Mouse (Mus musculus) erythroblast, adult 5-6 weeks (primary cell): Measurements from ENCODE around the gene Nat8l. TPM values are rescaled to one million over a fixed set of nuclear protein-coding genes. Genes with fewer than 3 reads are reported as not detected.

Experiments used
- ATAC-seq: replicated peaks from 2 replicates; pipeline ENCODE4 v1.8.0; 2016; ENCODE audit warnings: moderate number of reproducible peaks, mild to moderate bottlenecking, moderate TSS enrichment, inconsistent platforms; ENCODE audit not compliant: poor library complexity, low FRiP score, severe bottlenecking
- total RNA-seq, 2 experiments: library from RNA; stranded (forward) in 1 of 2; stranded (reverse) in 1 of 2; fragments of 150-400 nt in 1 of 2; fragments of 200-764, 138-1000 nt in 1 of 2; gene quantifications; 2 replicates each; pipeline versions ENCODE4 v1.2.3 to v1.2.4; 2015 to 2017; ENCODE audit warnings: low replicate concordance in 2 of 2

Nat8l gene
- total RNA-seq, 2 experiments from 2014 or later, result 0.58 to 0.68 TPM

DNA sequence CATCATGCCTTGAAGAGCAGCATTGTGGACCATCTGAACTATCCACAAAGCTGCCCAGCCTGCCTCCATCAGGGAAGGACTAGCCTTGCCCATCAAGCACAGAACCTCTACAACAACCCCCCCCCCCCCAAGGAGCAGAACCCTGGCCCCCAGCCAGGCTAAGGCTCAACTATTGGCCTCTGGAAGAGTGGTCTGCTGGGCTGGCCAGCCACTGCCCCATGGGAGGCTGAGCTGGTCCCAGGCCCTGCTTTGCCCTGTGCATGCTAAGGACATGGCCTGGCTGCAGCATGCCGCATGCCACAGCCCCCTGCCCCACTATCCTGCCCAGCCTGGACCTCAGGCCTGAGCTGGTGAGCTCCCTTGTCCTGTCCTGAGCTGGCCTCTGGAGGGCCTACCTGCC lies 5.6 kb downstream of the Nat8l start:
- no peak for ATAC-seq

DNA sequence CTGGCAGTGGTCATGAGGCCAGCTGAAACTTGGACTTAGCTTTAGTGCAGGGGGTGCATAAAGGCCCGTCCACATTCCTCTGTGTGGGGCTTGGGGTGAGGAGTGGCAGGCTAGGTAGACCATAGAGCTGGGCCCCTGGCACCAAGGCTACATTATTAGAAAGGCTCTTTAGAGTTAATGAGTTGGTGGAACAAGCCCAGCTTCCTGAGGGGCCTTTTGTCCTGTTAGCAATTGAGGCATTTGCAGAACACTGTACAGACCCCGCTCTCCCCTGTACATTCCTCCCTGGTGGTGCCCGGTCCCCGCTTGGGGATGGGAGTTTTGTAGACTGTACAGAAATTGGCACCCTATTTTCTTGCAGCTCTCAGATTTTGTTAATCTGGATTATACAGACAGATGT lies 6.9 kb downstream of the Nat8l start:
- ATAC-seq, result no peak

DNA sequence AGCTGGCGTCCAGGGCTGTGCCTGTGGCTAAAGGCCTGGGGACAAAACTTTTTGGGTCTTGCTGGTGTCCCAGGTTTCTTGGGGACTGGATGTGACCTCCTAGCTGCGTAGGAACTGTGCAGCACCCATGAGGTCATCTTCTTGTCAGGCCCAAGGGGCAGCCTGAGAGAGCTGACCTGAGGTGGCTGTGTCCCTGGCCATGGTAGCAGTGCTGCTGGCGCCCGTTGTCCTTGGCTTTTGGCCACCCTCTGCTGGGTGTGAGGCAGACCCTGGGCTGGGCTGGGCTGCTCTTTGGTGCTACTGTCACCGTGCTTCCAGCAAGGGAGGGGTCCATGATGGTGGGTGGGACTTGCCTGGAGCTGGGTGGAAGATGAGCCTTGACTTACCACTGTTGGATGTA lies 8.8 kb downstream of the Nat8l start:
- no peak for ATAC-seq

DNA sequence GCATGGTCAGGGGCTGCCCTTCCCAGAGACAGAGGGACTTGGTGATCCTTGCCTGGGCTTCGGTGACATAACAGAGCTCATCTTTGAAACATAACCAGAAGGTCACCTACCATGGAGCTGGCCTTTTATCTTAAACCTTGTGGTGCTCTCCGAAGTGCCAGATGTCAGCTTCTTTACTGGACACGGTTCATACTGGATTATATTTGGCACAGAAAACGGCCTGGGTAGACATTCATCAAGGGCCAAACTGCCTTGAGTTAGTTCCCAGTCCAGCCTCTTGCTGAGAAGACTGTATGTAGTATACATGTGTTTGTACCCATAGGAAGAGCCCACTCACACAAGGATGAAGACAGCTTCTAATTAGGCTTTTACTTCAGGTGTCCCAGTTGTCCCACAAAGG lies 11.0 kb downstream of the Nat8l start:
- no peak for ATAC-seq

GRCm38 (mm10) chr5:34007392-34007941 lies 11.7 kb downstream of the Nat8l start:
- ATAC-seq, result no peak

DNA sequence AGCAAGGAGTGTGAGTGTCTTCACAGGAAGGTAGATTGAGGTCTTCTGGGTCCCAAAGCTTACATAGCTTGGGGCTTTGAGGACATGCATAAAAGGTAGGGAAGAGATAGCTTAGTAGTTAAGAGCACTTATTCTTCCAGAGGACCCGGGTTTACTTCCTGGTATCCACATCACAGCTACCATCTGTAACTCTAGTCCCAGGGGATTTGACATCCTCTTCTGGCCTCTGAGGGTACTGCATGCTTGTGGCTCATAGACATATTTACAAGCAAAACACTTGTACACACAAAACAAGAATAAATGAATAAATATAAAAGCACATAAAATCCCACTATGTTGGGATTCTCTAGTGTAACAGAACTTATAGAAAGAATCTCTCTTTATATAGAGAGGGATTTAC lies 18.9 kb downstream of the Nat8l start:
- no peak for ATAC-seq

DNA sequence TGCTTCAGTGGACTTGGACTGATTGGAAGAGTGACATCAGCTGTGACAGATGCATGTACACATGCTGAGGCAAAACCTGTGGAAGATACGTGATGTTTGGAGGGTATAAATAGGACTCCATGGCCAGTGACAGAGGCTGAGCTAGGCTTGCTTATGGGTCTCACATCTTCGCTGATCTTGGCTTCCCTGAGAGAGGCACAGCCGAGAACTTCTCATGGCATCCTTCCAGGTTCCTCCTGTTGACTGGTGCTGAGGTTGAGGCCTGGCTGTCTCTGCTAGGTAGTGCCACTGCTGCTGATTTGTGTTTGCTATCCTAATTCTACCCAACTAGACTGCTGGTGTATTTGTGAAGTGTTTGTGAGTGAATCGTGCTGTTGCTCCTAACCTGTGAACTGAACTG lies 23.2 kb downstream of the Nat8l start:
- no peak for ATAC-seq

- no peak for ATAC-seq
Measured at GRCm38 (mm10) chr5:34030101-34030500, 34.3 kb downstream of the Nat8l start.

DNA sequence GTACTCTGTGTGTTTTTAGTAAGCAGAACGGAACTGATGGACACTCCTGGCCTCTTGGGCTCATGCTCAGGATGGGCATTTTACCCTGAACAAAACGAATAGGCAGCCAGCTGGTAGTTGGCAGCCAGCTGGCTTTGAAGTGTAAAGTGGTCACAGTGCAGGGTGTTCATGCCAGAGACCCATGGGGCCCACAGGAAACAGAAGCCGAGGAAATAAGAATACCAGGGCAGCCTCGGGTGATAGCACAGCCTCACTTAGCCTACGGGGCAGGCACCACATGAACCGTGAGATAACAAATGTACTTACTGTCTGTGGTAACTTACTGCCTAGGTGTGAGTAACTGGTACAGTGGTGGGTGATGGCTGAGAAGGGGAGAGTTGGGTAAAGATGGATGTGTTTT lies 35.2 kb downstream of the Nat8l start:
- no peak for ATAC-seq

DNA sequence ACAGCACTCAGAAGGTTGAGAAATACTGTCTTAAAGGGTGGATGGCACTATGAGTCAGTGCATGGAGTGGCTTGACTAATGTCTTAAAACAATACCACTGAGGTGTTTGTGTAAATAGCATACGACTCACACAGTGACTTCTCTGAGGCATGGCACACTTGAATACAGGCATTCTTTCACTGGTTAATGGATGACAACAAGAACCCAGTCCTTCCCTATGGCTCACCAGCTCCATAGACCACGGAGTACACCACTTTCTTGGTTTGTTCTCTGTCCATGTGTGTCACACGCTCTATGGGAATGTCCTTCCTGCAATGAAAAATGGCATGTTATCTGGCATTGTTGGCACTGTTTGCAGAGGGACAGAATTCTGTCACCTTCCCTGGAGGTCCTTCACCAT lies 36.7 kb downstream of the Nat8l start:
- ATAC-seq, result no peak

Other genes with a start within 250 kb of the Nat8l start
- 2.5 and 6.7 TPM in 2 replicates for gene Letm1, start 213.2 kb upstream of the Nat8l start, total RNA-seq (2015; ENCODE audit: low replicate concordance)
- gene Letm1, start 213.2 kb upstream of the Nat8l start, total RNA-seq (2017; ENCODE audit: low replicate concordance), result 6.7 and 7.4 TPM in 2 replicates
- gene Nsd2, start 175.3 kb upstream of the Nat8l start, total RNA-seq (2015; ENCODE audit: low replicate concordance), result 22.4 and 46.1 TPM in 2 replicates
- gene Nsd2, start 175.3 kb upstream of the Nat8l start, total RNA-seq (2017; ENCODE audit: low replicate concordance), result 74.6 and 94.0 TPM in 2 replicates
- 11.9 and 14.6 TPM in 2 replicates for gene Nelfa, start 59.6 kb upstream of the Nat8l start, total RNA-seq (2015; ENCODE audit: low replicate concordance)
- gene Nelfa, start 59.6 kb upstream of the Nat8l start, total RNA-seq (2017; ENCODE audit: low replicate concordance), result 6.1 and 13.0 TPM in 2 replicates
- gene Gm1673, start 12.6 kb upstream of the Nat8l start, total RNA-seq (2015; ENCODE audit: low replicate concordance), result not detected in 2 replicates
- 1.5 and 3.1 TPM in 2 replicates for gene Gm1673, start 12.6 kb upstream of the Nat8l start, total RNA-seq (2017; ENCODE audit: low replicate concordance)
- 1.5 and 5.0 TPM in 2 replicates for gene Poln, start 173.5 kb downstream of the Nat8l start, total RNA-seq (2015; ENCODE audit: low replicate concordance)
- gene Poln, start 173.5 kb downstream of the Nat8l start, total RNA-seq (2017; ENCODE audit: low replicate concordance), result 1.3 and 1.7 TPM in 2 replicates
- 18.2 and 44.4 TPM in 2 replicates for gene Haus3, start 173.5 kb downstream of the Nat8l start, total RNA-seq (2015; ENCODE audit: low replicate concordance)
- 45.2 and 58.7 TPM in 2 replicates for gene Haus3, start 173.5 kb downstream of the Nat8l start, total RNA-seq (2017; ENCODE audit: low replicate concordance)
- gene Mxd4, start 191.7 kb downstream of the Nat8l start, total RNA-seq (2015; ENCODE audit: low replicate concordance), result 7.7 and 10.6 TPM in 2 replicates
- gene Mxd4, start 191.7 kb downstream of the Nat8l start, total RNA-seq (2017; ENCODE audit: low replicate concordance), result 3.8 and 5.4 TPM in 2 replicates